Mouse (Mus musculus): ENCODE data around the gene Vmn2r78. TPM values are rescaled to one million over a fixed set of nuclear protein-coding genes. Genes with fewer than 3 reads are reported as not detected.
"Not testable (repeated sequence)": the region's sequence is repeated elsewhere in the genome, so short reads cannot be mapped to it uniquely, and the experiment has no call there.

Gene Vmn2r78
- not detected in 2 replicates for polyA plus RNA-seq (2012; rRNA removed)

- not testable (repeated sequence) for DNase-seq (ENCODE audit: low read depth, low spot score)
- WGBS: 74% methylated on average over 2 of the region's 2 CpGs
Observed at GRCm38 (mm10) chr7:86914794-86915193, at the start of gene Vmn2r78. Gene Vmn2r78, plus strand, starts transcription at chr7:86915094.

- WGBS: 79% methylated on average over 4 of the region's 4 CpGs
- no peak for DNase-seq (ENCODE audit: low read depth, low spot score)
Observed at GRCm38 (mm10) chr7:86889470-86890469, 25.1 kb upstream of the Vmn2r78 start.

GRCm38 (mm10) chr7:86937288-86937687 is 22.4 kb downstream of the Vmn2r78 start:
- no peak for DNase-seq (ENCODE audit: low read depth, low spot score)
- WGBS: 72% methylated on average over 5 of the region's 5 CpGs

- 56% methylated on average over 1 of the region's 1 CpGs for WGBS
Observed at GRCm38 (mm10) chr7:86994700-86995099, 79.8 kb downstream of the Vmn2r78 start.

GRCm38 (mm10) chr7:86995815-86996214 is 80.9 kb downstream of the Vmn2r78 start, which contains the start of gene Vmn2r79:
Gene Vmn2r79, plus strand, starts transcription at chr7:86996115.
- not testable (repeated sequence) for DNase-seq (ENCODE audit: low read depth, low spot score)
- 73% methylated on average over 1 of the region's 1 CpGs for WGBS

More at GRCm38 (mm10) chr7:86994700-86995099, 79.8 kb downstream of the Vmn2r78 start:
- no peak for DNase-seq (ENCODE audit: low read depth, low spot score)

Other genes with a start within 250 kb of the Vmn2r78 start
- not detected in 2 replicates for gene Olfr292, start 226.8 kb upstream of the Vmn2r78 start, polyA plus RNA-seq (2012; rRNA removed)
- gene Folh1, start 139.2 kb upstream of the Vmn2r78 start, polyA plus RNA-seq (2012; rRNA removed): 0.05 and 0.10 TPM in 2 replicates
- not detected in 2 replicates for gene Vmn2r77, start 120.1 kb upstream of the Vmn2r78 start, polyA plus RNA-seq (2012; rRNA removed)
- not detected in 2 replicates for gene Vmn2r79, start 81.0 kb downstream of the Vmn2r78 start, polyA plus RNA-seq (2012; rRNA removed)